Mouse (Mus musculus) MEL (cell line): ENCODE results near the gene Foxf1. TPM values are rescaled to one million over a fixed set of nuclear protein-coding genes. Genes with fewer than 3 reads are reported as not detected.

Source experiments
- DNase-seq: peaks from one replicate; pipeline ENCODE4 v3.0.0; 2011; ENCODE audit warnings: low read depth, low spot score
- H3K27ac ChIP-seq: 2 replicates; pipeline ENCODE4 v1.5.1; 2012; ENCODE audit warnings: low read depth, mild to moderate bottlenecking, control low read depth, low read length, moderate library complexity; ENCODE audit not compliant: control insufficient read depth
- H3K27me3 ChIP-seq, 2 experiments: fragments of 150-350 bp in 1 of 2; sonication (generic) in 1 of 2; 2 replicates each; pipeline ENCODE4 v1.6.1; 2012; ENCODE audit warnings: low read length in 2 of 2, mild to moderate bottlenecking in 2 of 2, improper control_type of control experiment in 1 of 2, moderate library complexity in 1 of 2; ENCODE audit not compliant: insufficient read depth in 2 of 2, control insufficient read depth in 1 of 2
- H3K36me3 ChIP-seq, 2 experiments: 2 replicates each; pipeline ENCODE4 v1.6.1; 2012 to 2014; ENCODE audit warnings: low read length in 2 of 2, improper control_type of control experiment in 1 of 2, inconsistent platforms in 1 of 2, mild to moderate bottlenecking in 1 of 2; ENCODE audit not compliant: insufficient read depth in 2 of 2, control insufficient read depth in 1 of 2
- H3K4me1 ChIP-seq, 2 experiments: fragments of 150-350 bp in 1 of 2; sonication (generic) in 1 of 2; 2 replicates each; pipeline ENCODE4 v1.6.1; 2012; ENCODE audit warnings: low read length in 2 of 2, improper control_type of control experiment in 1 of 2, mild to moderate bottlenecking in 1 of 2; ENCODE audit not compliant: insufficient read depth in 2 of 2, control insufficient read depth in 1 of 2
- H3K4me3 ChIP-seq, 2 experiments: fragments of 150-350 bp in 1 of 2; sonication (generic) in 1 of 2; 2 replicates each; pipeline ENCODE4 v1.5.1; 2012; ENCODE audit warnings: low read depth in 2 of 2, low read length in 2 of 2, mild to moderate bottlenecking in 2 of 2, moderate library complexity in 2 of 2, control low read depth in 1 of 2, improper control_type of control experiment in 1 of 2; ENCODE audit not compliant: control insufficient read depth in 1 of 2, insufficient read depth in 1 of 2
- H3K79me2 ChIP-seq: 2 replicates; pipeline ENCODE4 v1.6.1; 2012; ENCODE audit warnings: mild to moderate bottlenecking, low read length, moderate library complexity; ENCODE audit not compliant: control insufficient read depth, poor library complexity, insufficient read depth
- H3K9ac ChIP-seq: 2 replicates; pipeline ENCODE4 v1.6.1; 2012; ENCODE audit warnings: low read depth, mild to moderate bottlenecking, control low read depth, low read length, moderate library complexity; ENCODE audit not compliant: control insufficient read depth, poor library complexity, severe bottlenecking
- H3K9me3 ChIP-seq: fragments of 150-350 bp; sonication (generic); replicated peaks from 2 replicates; pipeline ENCODE4 v1.6.1; 2012; ENCODE audit warnings: mild to moderate bottlenecking, low read length, improper control_type of control experiment, moderate library complexity; ENCODE audit not compliant: insufficient read depth
- CHD2 ChIP-seq: IDR thresholded peaks from 2 replicates; pipeline ENCODE4 v1.6.1; 2011; ENCODE audit warnings: low read length, improper control_type of control experiment
- ELF1 ChIP-seq: IDR thresholded peaks from 2 replicates; pipeline ENCODE4 v1.6.1; 2014; ENCODE audit warnings: low read depth, mild to moderate bottlenecking, inconsistent platforms, low read length, improper control_type of control experiment, moderate library complexity
- ETS1 ChIP-seq: IDR thresholded peaks from 2 replicates; pipeline ENCODE4 v1.6.1; 2012; ENCODE audit warnings: low read depth, mild to moderate bottlenecking, inconsistent platforms, low read length, improper control_type of control experiment, moderate library complexity
- GABPA ChIP-seq: IDR thresholded peaks from 2 replicates; pipeline ENCODE4 v1.6.1; 2012; ENCODE audit warnings: low read depth, mild to moderate bottlenecking, inconsistent platforms, low read length, improper control_type of control experiment, moderate library complexity
- JUND ChIP-seq: IDR thresholded peaks from 2 replicates; pipeline ENCODE4 v1.6.1; 2011; ENCODE audit warnings: low read depth, mild to moderate bottlenecking, improper control_type of control experiment, low read length
- KAT2A ChIP-seq: conservative IDR thresholded peaks from 2 replicates; pipeline ENCODE4 v1.6.1; 2012; ENCODE audit warnings: low read depth, low read length, improper control_type of control experiment, inconsistent platforms
- MAFK ChIP-seq: IDR thresholded peaks from 2 replicates; pipeline ENCODE4 v1.6.1; 2011; ENCODE audit warnings: low read depth, mild to moderate bottlenecking, low read length, improper control_type of control experiment, borderline replicate concordance
- MAZ ChIP-seq: IDR thresholded peaks from 2 replicates; pipeline ENCODE4 v1.6.1; 2012; ENCODE audit warnings: low read depth, mild to moderate bottlenecking, inconsistent platforms, low read length, improper control_type of control experiment
- MXI1 ChIP-seq: IDR thresholded peaks from 2 replicates; pipeline ENCODE4 v1.6.1; 2011; ENCODE audit warnings: mild to moderate bottlenecking, low read depth, low read length, improper control_type of control experiment
- RCOR1 ChIP-seq: IDR thresholded peaks from 2 replicates; pipeline ENCODE4 v1.6.1; 2012; ENCODE audit warnings: low read depth, mild to moderate bottlenecking, inconsistent platforms, low read length, improper control_type of control experiment
- USF1 ChIP-seq: IDR thresholded peaks from 2 replicates; pipeline ENCODE4 v1.6.1; 2014; ENCODE audit warnings: low read depth, mild to moderate bottlenecking, inconsistent platforms, low read length, improper control_type of control experiment, moderate library complexity
- ZMIZ1 ChIP-seq: IDR thresholded peaks from 2 replicates; pipeline ENCODE4 v1.6.1; 2012; ENCODE audit warnings: low read depth, mild to moderate bottlenecking, inconsistent platforms, low read length, improper control_type of control experiment, moderate library complexity
- polyA plus RNA-seq, 2 experiments: library from polyadenylated mRNA; stranded (reverse) in 1 of 2; unstranded in 1 of 2; fragments of >175 nt in 1 of 2; fragments of >200 nt in 1 of 2; gene quantifications; 2 replicates each; pipeline versions ENCODE4 v1.2.1 to v1.2.4; 2012; ENCODE audit warnings: low replicate concordance in 2 of 2, low read depth in 1 of 2; ENCODE audit not compliant: insufficient read length in 2 of 2, insufficient read depth in 1 of 2, missing spikeins in 1 of 2
- total RNA-seq: library from RNA; depleted of rRNA; stranded (reverse); fragments of 300-350 nt; gene quantifications from 2 replicates; pipeline ENCODE4 v1.2.3, GENCODE M21; 2012

Foxf1 gene
- total and polyA plus RNA-seq, 3 experiments: not detected

GRCm38 (mm10) chr8:121088871-121089630 is 4.9 kb downstream of the Foxf1 start:
- no peaks in the 10 kb centered on the region for H3K4me1 ChIP-seq
- no peak for DNase-seq
- TF ChIP-seq MAFK (no peak), CHD2 (no peak), MAZ (no peak), ZMIZ1 (no peak), KAT2A (no peak), MXI1 (no peak), ETS1 (no peak), USF1 (no peak), ELF1 (no peak)
- H3K9me3 ChIP-seq: no peaks in the 10 kb centered on the region
- no peak overlapping the region for H3K9ac ChIP-seq
- H3K4me3 ChIP-seq: no peak overlapping the region
- H3K79me2 ChIP-seq: no peaks in the 10 kb centered on the region
- no peaks in the 10 kb centered on the region for H3K36me3 ChIP-seq
- no peak overlapping the region for H3K27ac ChIP-seq
- H3K27me3 ChIP-seq: no peaks in the 10 kb centered on the region

GRCm38 (mm10) chr8:121089631-121090380 is 5.6 kb downstream of the Foxf1 start:
- no peak for DNase-seq
- no peak overlapping the region for H3K9ac ChIP-seq
- no peaks in the 10 kb centered on the region for H3K27me3 ChIP-seq

GRCm38 (mm10) chr8:121090716-121091115 is 6.5 kb downstream of the Foxf1 start:
- H3K4me1 ChIP-seq: no peaks in the 10 kb centered on the region
- no peaks in the 10 kb centered on the region for H3K36me3 ChIP-seq
- TF ChIP-seq JUND: no peak
- H3K79me2 ChIP-seq: no peaks in the 10 kb centered on the region
- H3K9ac ChIP-seq: no peak overlapping the region
- H3K27ac ChIP-seq: no peak overlapping the region
- no peaks in the 10 kb centered on the region for H3K27me3 ChIP-seq
- no peak overlapping the region for H3K4me3 ChIP-seq
- H3K9me3 ChIP-seq: no peaks in the 10 kb centered on the region
- DNase-seq: no peak

More at GRCm38 (mm10) chr8:121089631-121090380, 5.6 kb downstream of the Foxf1 start:
- Histone ChIP-seq H3K4me1 (no peaks in the 10 kb centered on the region), H3K4me3 (no peak overlapping the region), H3K79me2 (no peaks in the 10 kb centered on the region), H3K36me3 (no peaks in the 10 kb centered on the region), H3K9me3 (no peaks in the 10 kb centered on the region), H3K27ac (no peak overlapping the region)
- TF ChIP-seq GABPA: no peak
- TF ChIP-seq RCOR1: no peak
- no peak for TF ChIP-seq CHD2
